Mouse (Mus musculus): ENCODE data around the gene Stxbp2.

Stxbp2 gene

GRCm38 (mm10) chr8:3628014-3628413 is 2.7 kb upstream of the Stxbp2 start:
- intact Hi-C loops (cut with DNase I): loop anchor here (5.0 kb wide), 1 partner anchor 44 kb away; the partner anchor contains the start of gene Fcor

- intact Hi-C loops (cut with DNase I): no loop called here
Observed at GRCm38 (mm10) chr8:3631478-3631875, 722 bp downstream of the Stxbp2 start.

GRCm38 (mm10) chr8:3645804-3646203 is 15.0 kb downstream of the Stxbp2 start:
- intact Hi-C loops (cut with DNase I): no loop called here

- intact Hi-C loops (cut with DNase I): no loop called here
Observed at GRCm38 (mm10) chr8:3646824-3647531, 16.2 kb downstream of the Stxbp2 start.

- intact Hi-C loops (cut with DNase I): no loop called here
Observed at GRCm38 (mm10) chr8:3647561-3647960, 16.8 kb downstream of the Stxbp2 start.

- intact Hi-C loops (cut with DNase I): no loop called here
Observed at GRCm38 (mm10) chr8:3648268-3648667, 17.5 kb downstream of the Stxbp2 start.

- intact Hi-C loops (cut with DNase I): no loop called here
Observed at GRCm38 (mm10) chr8:3648990-3649389, 18.2 kb downstream of the Stxbp2 start.

- intact Hi-C loops (cut with DNase I): no loop called here
Observed at GRCm38 (mm10) chr8:3652845-3653244, 22.1 kb downstream of the Stxbp2 start.

GRCm38 (mm10) chr8:3654726-3655508 is 24.2 kb downstream of the Stxbp2 start:
- intact Hi-C loops (cut with DNase I): no loop called here

- intact Hi-C loops (cut with DNase I): no loop called here
Observed at GRCm38 (mm10) chr8:3655526-3655925, 24.8 kb downstream of the Stxbp2 start, which contains the start of gene Retn. Gene Retn, plus strand, starts transcription at chr8:3655770.

GRCm38 (mm10) chr8:3656725-3657381 is 26.1 kb downstream of the Stxbp2 start:
- intact Hi-C loops (cut with DNase I): no loop called here

- intact Hi-C loops (cut with DNase I): no loop called here
Observed at GRCm38 (mm10) chr8:3660889-3661288, 30.1 kb downstream of the Stxbp2 start.

- intact Hi-C loops (cut with DNase I): no loop called here
Observed at GRCm38 (mm10) chr8:3664405-3664804, 33.6 kb downstream of the Stxbp2 start.

GRCm38 (mm10) chr8:3665507-3665906 is 34.8 kb downstream of the Stxbp2 start, which contains the start of gene Mcemp1:
Gene Mcemp1, plus strand, starts transcription at chr8:3665754.
- intact Hi-C loops (cut with DNase I): no loop called here

- intact Hi-C loops (cut with DNase I): loop anchor here (5.0 to 10.0 kb wide), 2 partner anchors 43 to 506 kb away; partner anchors contain the start of gene Pcp2
Observed at GRCm38 (mm10) chr8:3670388-3670787, 39.6 kb downstream of the Stxbp2 start.

GRCm38 (mm10) chr8:3671980-3672491 is 41.3 kb downstream of the Stxbp2 start, which contains the start of gene Fcor:
Gene Fcor, minus strand, starts transcription at chr8:3672362.
- intact Hi-C loops (cut with DNase I): loop anchor here (1.0 to 10.0 kb wide), 3 partner anchors 45 to 507 kb away; partner anchors contain the start of gene Pcp2

- intact Hi-C loops (cut with DNase I): loop anchor here (5.0 to 10.0 kb wide), 2 partner anchors 47 to 510 kb away; partner anchors contain the start of gene Pcp2
Observed at GRCm38 (mm10) chr8:3674671-3675070, 43.9 kb downstream of the Stxbp2 start.

GRCm38 (mm10) chr8:3676131-3676992 is 45.6 kb downstream of the Stxbp2 start, which contains the start of gene Trappc5:
Gene Trappc5, plus strand, starts transcription at chr8:3676299.
- intact Hi-C loops (cut with DNase I): loop anchor here (10.0 kb wide), 1 partner anchor 512 kb away; no protein-coding TSS in a partner anchor

- intact Hi-C loops (cut with DNase I): loop anchor here (10.0 kb wide), 1 partner anchor 512 kb away; no protein-coding TSS in a partner anchor
Observed at GRCm38 (mm10) chr8:3676993-3677579, 46.3 kb downstream of the Stxbp2 start.

GRCm38 (mm10) chr8:3678831-3679230 is 48.1 kb downstream of the Stxbp2 start:
- intact Hi-C loops (cut with DNase I): loop anchor here (10.0 kb wide), 1 partner anchor 514 kb away; no protein-coding TSS in a partner anchor

All from adrenal gland (tissue).